Mouse (Mus musculus) kidney, adult 8-10 months (tissue): ENCODE measurements at regions not wholly inside any gene's neighbourhood (a gene's known extent, or its start where the extent isn't known, plus 50 kb on each side); places are given as distances from the start of the nearest gene placed in this dataset.
A peak's percentile ranks its signal among the peaks of the same experiment; 100 is the strongest.

Source experiments
- DNase-seq, 2 experiments: peaks; one replicate each; pipeline ENCODE4 v3.0.0; 2022

DNA sequence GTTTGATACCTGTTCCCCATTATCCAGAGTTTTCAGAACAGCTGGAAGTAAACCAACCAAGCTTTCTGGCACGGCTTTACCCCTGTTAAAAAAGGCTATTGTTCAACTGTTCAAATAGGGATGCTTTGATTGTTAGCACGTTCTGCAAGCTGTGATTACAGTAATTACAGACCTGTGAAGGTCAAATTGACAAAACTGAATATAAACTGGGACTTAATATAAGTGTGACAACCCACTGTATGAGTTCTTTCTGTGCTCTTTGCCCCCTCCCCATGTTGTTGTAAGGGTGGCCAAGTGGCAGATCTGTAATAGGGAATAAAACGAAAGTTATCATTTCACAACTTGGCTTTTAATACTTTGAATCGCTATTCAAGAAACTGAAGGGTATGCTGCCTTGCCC is 105.0 kb upstream of the 4933415F23Rik start:
- no peak for DNase-seq

DNA sequence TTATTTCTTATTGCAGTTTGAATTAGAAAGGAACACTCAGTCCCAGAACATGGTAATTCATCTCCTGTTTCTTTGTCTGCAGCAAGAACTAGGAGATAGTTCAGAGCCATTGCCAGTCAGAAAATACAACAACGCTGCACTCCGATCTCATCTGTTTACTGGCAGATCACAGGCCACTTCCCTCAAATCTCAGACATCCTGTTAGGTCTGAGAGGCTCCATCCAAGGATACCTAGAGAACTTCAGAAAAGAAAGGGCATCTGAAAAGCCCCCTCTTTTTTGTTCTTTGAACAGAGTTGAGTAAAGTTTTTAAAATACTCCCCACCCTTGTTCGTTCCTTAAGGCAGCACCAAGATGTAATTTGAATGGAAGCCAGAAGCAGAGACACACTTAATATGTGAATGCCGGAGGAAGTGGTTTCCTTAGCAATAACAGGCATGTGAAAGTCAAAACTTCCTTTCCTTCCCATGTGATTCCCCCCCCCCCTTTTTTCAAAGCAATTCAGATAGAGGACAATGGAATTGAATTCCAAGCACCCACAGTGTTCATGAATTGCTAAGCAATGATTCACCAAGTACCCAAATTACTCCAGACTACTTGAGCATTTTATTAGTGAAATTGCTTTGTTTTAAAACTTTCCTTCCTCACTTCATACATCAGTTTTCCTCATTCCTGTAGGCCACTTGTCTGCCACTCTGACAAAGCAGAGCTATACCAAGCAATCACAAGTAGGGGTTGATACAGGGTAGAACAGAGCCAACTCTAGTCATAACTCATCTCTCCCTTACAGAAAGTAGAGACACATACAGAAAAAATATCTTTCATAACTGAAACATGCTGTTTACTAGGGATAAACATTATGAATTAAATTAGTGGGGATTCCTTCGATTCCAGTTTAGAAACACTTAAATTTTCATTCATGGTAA is 100.7 kb upstream of the 4933415F23Rik start:
- DNase-seq, result peak; percentile 14 to 28

DNA sequence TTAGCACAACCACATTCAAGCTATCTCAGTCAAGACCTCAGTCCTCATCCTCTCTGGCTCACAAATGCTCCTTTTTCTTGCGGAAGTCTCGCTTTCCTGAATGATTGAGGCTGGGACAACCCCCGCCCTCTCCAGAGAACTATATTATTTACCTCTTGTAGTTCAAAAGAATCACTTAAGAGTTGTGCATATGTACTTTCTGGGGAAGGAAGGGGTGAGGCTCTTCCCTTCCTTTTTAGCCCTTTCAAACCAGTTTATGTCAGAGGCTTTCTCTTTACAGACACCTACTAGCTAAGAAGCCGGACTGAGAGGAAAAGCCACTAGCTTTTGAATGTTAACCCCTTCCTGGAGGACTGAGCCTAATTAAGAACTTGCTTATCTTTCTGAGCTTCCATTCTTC is 98.4 kb upstream of the 4933415F23Rik start:
- peak in 1 of 2 experiments; percentile 10 for DNase-seq

DNA sequence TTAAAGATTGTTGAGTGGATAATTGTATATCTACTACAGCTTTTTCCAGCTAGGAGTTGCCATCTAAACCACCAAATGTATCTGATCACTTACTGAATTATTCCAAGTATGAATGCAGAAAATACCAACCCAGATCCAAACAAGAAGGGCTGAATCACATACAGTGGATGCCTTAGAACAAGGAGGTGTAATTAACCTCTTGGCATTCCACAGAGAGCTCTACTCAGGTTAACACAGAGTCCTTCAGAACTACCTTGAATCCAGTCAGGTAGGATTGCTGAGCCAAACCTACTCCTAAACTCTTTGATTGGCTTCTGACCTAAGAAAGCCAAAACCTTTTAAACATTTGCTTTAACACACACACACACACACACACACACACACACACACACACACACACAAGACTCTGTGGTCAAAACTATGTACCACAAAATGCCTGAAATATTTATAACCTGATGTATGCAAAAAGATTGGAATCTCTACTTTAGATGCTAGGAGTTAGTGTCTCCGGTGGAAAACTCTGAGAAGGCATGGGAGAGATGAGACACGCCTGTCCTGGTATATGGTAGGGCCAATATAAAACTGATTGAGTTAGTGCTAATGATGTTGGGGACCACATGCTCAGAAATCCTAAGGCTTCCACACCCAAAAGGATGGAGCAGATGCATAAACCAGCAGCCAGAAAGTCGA is 88.4 kb upstream of the 4933415F23Rik start:
- DNase-seq, result no peak

DNA sequence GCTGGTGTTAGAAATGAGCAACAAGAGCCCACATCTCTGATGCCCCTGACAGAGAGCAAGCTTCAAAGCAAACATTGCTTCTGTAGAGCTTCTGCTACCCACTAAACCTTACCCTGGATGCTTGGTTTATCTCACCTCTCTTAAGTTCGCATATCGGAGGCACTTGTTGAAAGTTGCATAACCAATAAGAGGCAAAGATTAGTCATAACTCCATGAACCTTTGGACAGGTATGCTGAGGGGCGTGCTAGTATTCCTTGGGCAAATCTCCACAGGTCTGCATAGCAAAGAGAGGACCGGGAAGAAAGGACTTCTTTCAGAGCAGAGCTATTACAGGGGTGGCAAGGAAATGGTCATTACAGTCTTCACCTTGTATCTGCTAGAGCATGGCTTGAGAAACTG is 87.7 kb upstream of the 4933415F23Rik start:
- DNase-seq, result no peak

DNA sequence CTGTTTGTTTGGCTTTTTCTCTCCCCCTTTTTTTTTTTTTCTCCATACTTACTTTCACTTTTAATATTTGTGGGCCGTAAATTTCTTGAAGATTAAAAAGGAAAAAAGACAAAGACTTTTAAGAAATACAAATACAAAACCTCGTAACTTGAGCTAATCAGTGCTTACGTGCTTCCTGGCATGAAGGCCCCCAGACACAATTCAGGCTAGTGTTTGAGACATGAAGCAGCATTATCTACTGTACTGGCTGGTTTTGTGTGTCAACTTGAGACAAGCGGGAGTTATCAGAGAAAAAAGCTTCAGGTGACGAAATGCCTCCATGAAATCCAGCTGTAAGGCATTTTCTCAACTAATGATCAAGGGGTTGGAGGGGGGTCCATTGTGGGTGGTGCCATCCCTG is 86.2 kb upstream of the 4933415F23Rik start:
- no peak for DNase-seq

DNA sequence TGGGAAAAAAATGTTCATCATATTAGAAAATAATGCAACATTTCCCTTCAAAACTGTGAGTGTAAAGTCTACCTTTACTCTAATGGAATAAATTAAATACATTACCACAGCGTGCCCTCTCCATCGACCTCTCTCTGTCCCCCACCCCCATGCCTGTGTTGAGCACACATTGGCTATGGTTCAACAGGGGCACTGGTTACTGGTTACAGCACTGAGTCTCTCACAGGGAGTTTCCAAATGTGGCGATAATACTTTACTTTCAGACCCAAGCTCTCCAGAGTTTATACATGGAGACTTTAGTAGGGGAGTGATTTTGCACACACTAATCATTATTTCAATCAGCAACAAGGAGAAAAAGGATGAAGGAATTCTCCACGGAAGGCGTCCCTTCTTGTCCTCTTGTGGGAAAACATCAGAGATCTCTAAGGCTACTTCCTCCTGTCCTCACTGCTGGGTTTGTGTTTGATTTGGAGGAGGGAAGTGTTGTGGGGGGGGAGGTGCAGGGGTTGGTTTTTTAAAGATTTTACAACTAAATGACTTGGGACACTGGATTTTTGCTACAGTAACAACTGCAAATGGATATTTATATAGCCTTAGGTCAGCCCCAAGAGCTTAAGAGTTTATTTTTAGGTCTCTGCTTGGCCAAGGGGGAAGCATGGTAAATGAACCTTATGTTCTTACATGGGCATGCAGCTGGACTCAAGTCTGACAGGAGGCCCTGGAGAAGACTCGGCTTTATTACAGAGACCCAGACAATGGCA is 85.6 kb upstream of the 4933415F23Rik start:
- no peak for DNase-seq

DNA sequence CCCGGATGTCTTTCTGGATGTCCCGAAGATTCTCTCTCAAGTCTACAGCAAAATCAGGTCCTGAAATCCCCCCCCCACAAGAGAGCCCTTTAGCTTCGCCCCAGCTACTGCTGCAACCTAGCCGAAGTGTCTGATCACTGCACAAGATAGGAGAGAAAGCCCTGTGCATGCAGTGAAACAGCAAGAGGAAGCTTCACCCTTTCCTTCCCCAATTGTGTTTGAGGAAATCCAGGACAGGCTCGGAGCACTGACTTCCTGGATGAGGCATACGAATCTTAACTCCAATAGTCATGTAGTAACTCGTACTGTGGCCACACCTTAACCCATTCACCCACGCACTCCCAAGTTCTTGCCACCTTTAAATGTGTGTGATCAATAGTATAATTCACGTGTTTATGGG is 82.7 kb upstream of the 4933415F23Rik start:
- DNase-seq, result peak in 1 of 2 experiments; percentile 36

DNA sequence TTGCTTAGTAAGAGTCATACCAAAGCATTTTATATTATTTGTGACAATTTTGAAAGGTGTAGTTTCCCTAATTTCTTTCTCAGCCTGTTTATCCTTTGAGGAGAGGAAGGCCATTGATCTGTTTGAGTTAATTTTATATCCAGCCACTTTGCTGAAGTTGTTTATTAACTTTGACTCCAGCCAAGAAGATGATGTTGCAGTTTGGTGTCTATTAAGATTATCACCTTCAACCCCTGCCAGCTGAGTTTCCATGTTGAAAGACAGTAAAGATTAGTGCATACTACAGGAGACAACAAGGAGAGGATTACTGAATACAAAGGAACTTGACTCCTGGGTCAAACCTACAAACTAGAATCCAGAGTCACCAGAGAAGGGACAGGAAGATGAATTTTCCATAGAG is 80.5 kb upstream of the 4933415F23Rik start:
- DNase-seq, result peak in 1 of 2 experiments; percentile 60

DNA sequence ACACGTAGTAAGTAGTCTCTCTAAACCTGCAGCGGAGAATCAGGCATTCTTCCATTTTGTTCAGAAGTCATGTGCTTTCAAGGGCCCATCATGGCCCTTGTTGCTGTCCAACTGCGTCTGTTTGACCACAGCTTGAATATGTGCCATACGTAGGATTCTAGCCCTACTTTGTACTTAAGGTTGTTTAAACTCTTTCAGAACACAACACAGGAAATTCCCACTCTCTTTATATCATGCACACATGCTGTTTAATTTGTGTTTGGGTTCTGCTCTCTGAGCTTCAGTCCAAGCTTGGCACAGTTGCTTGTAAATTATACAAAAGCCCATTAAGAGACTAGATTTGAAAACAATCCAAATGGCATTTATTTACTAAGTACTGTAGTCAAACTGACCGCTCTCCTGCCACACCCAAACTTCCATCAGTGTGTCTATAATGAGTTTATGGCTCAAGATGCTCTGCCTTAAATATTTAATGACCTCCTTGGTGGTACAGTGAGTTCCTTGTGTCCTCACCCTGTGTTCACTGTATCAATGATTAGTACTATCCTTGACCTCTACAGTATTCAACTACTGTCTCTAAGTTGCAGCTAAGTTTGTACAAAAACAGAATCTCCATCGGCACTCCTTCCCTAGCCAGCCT is 76.4 kb upstream of the 4933415F23Rik start:
- no peak for DNase-seq

DNA sequence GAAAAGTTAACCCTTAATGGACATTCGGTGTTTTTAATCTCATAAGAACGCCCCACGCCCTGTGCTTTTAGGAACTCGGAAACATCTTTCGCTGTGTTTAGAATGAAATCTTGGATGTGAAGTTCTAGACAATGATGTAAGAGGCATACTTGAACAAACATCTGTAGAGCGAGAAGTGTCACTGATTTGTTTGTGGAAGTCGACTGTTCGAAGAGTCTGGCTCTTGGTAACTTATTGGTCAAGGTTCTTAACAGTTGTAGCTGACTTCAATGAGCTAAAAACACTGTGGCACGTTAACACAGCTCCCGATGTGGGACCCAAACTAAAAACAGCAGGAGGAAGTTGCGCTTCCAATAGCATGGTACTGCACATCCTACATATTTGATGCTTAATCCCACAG is 72.0 kb upstream of the 4933415F23Rik start:
- no peak for DNase-seq

DNA sequence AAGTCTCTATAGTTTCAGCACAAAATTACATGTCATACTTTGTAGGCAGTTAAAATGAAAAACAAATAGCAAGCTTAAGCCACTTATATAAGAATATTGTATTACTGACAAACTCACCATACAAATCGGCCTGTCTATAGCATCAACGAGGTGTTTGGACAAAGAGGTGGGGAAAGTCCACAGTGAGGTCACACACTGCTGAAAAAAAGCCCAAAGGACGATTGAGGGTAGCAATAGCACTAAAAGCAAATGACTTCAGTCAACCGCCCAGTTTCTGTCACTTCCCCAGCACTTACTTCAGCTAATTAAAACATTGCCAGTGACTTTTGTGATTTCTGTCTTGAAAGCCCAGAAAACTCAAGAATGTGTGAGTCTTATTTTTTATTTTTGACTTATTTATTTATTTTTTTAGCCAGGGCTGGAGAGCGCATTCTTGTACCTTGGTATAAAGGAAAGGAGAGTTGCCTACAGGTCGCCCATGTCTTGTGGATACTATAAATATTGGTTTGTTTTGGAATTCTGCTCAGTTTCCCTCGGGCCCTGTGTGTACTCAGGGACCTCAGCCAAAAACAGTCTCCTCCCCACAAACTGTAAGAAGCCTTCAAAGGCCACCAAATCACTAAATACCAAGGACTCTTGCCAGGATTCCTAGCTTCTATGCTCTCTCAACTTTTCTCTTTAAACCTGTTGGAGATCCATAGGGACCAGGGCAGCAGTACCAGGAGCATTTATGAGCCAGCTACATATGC is 71.2 kb upstream of the 4933415F23Rik start:
- DNase-seq, result peak in 1 of 2 experiments; percentile 56

DNA sequence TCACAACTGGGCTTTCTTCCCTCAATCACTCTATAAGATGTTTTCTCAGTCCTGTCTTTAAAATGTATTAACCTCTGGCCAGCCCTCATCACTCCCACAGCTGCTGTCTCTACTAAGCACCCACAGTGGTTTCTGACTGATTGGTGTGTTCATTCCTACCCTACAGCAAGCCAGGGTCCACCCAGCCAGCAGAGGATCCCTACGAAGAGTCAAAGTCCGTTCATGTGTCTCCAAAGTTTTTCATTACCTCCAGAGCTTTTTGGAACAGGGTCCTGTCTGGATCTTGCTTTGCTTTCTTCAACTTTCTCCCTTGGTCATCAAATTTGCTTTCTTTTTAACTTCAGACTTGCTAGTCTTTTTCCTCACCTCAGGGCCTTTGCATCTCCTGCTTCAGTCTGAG is 69.3 kb upstream of the 4933415F23Rik start:
- peak in 1 of 2 experiments; percentile 39 for DNase-seq

DNA sequence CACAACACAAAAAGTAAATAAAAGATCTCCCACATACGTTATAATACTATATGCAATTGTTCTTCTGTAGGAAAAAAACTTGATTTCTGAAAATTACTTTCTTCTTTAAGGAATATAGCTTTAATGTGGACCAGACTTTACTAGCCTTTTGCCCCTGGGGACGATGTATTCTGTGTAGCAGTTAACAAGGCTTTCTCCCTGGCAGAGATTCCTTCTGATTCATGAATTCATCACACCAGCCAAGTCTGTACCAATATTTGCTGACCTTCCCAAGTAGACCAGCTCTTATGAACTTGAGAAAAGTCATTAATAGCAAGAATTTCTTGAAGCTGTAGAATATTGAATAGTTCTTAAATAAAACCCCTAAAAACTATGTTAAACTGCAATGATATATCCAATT is 68.7 kb upstream of the 4933415F23Rik start:
- no peak for DNase-seq

DNA sequence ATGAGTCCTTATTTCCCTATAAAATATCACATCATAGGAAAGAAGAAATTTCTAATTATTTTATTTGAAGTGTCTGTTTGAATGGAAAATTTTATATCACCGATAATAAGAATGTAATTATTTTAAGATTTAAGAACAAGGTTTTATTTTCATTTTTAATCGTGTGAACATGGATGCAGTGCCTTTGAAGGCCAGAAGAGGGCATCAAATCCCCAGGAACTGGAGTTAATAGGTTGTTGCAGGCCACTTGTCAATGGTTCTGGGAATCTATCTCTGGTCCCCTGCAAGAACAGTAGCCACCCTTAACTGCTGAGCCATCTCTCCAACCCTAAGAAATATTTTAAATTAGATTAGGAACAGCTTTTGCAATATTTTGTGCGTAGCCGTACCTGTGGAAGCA is 66.5 kb upstream of the 4933415F23Rik start:
- DNase-seq, result no peak

DNA sequence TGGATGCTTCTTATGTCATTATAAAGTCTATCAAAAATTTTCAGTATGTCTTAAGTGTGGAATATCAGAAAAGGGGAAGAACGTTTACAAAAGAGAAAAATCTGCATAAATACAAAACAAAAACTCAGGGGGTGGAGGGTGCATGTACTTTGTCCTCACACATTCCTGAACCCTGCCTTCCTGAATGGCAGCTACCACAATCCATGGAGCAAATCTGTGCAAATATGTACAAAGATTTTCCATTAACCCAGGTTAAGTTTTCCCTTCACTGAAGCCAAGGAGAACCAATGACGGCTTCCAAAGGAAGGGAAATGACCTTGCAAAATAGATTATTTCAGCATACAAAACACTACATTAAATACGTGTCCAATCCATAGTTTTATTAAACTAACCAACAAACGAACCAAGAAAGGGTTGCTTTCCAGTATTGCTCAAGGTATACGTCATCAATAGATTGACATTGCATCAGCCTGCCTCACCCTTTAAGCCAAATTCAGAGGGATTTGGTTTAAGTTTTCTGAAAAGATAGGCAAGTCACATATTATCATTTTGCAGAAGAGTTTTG is 61.4 kb upstream of the 4933415F23Rik start:
- DNase-seq, result peak; percentile 52 to 68

DNA sequence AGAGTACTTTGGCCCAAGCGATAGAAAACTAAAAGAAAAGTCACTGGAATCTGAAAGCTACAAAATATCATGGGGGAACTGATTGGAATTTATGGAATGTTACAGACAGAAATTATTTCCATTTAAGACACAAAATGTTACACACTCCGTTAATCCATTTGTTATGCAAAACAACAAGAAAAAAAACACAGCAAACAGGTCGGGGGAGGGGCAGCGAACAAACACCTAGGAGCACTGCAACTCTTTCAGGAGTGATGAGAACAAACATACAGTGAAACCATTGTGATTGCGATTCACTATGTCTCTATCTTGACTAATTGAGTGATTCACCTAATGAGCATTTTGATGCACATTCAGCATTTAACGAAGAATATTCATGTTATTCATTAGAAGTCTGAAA is 60.7 kb upstream of the 4933415F23Rik start:
- DNase-seq, result no peak
